Mouse (Mus musculus): ENCODE results near the gene Cxcr5. TPM values are rescaled to one million over a fixed set of nuclear protein-coding genes. Genes with fewer than 3 reads are reported as not detected.

The Cxcr5 gene
- polyA plus RNA-seq, 1 experiment from 2014 or later = not detected

DNA sequence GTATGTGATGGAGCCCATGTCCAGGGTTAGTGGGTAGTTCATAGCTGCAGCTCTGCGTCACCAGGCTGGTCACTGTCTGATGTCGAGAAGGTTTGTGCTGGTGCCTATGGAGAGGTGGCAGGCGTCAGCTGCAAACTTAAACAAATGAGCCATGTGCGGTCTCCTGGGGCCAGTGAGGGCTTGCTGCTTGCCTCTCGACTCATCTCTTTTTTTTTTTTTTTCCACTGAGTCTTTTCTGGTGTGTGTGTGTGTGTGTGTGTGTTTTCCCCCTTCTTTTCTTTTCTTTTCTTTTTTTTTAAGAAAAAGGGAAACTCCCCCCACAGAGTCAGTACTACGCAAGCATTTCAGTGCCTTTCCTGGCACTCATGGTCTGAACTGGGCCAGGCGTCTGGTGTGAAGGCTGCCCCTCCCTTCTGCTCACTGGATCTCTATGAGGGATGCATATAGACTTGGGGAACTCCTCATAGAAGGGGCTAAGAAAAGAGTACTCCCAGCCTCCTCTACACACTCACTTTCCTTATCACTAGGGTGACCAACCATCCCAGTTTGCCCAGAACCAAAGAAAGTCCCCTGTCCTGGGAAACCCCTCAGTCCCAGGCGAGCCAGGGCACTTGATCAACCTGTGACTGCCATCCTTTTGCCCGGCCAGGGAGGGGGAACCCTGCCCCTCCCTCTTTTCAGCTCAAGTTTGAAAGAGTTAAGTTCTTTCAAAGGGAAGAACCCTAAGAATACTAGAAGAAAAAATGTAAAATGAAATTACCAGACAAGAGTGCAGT, 35.2 kb downstream of the Cxcr5 start:
- H3K27ac ChIP-seq (replicated peaks) = no peak overlapping the region
- 57% methylated on average over 9 of the region's 9 CpGs for WGBS
- no peaks in the 10 kb centered on the region for H3K36me3 ChIP-seq
- no peaks in the 10 kb centered on the region for H3K9me3 ChIP-seq
- H3K4me2 ChIP-seq = no peak overlapping the region
- ATAC-seq (ENCODE audit: low read depth) = no peak
- H3K4me1 ChIP-seq (replicated peaks) = no peaks in the 10 kb centered on the region
- no peaks in the 10 kb centered on the region for H3K27me3 ChIP-seq
- H3K9ac ChIP-seq = no peak overlapping the region
- H3K4me3 ChIP-seq = no peak overlapping the region

GRCm38 (mm10) chr9:44525589-44525988, 36.1 kb downstream of the Cxcr5 start:
- no peaks in the 10 kb centered on the region for H3K27me3 ChIP-seq
- no peaks in the 10 kb centered on the region for H3K36me3 ChIP-seq
- H3K4me1 ChIP-seq (replicated peaks) = no peaks in the 10 kb centered on the region
- H3K9me3 ChIP-seq = no peaks in the 10 kb centered on the region
- ATAC-seq (ENCODE audit: low read depth) = no peak
- H3K4me3 ChIP-seq = no peak overlapping the region
- WGBS = 85% methylated on average over 8 of the region's 8 CpGs
- no peak overlapping the region for H3K9ac ChIP-seq
- no peak overlapping the region for H3K4me2 ChIP-seq
- no peak overlapping the region for H3K27ac ChIP-seq (replicated peaks)

GRCm38 (mm10) chr9:44525001-44525400, 36.7 kb downstream of the Cxcr5 start:
- WGBS = 86% methylated on average over 3 of the region's 3 CpGs
- no peak overlapping the region for H3K4me3 ChIP-seq
- H3K36me3 ChIP-seq = no peaks in the 10 kb centered on the region
- H3K4me1 ChIP-seq (replicated peaks) = no peaks in the 10 kb centered on the region
- no peak overlapping the region for H3K4me2 ChIP-seq
- no peaks in the 10 kb centered on the region for H3K27me3 ChIP-seq
- H3K9me3 ChIP-seq = no peaks in the 10 kb centered on the region
- H3K9ac ChIP-seq = no peak overlapping the region
- H3K27ac ChIP-seq (replicated peaks) = no peak overlapping the region
- ATAC-seq (ENCODE audit: low read depth) = no peak

DNA sequence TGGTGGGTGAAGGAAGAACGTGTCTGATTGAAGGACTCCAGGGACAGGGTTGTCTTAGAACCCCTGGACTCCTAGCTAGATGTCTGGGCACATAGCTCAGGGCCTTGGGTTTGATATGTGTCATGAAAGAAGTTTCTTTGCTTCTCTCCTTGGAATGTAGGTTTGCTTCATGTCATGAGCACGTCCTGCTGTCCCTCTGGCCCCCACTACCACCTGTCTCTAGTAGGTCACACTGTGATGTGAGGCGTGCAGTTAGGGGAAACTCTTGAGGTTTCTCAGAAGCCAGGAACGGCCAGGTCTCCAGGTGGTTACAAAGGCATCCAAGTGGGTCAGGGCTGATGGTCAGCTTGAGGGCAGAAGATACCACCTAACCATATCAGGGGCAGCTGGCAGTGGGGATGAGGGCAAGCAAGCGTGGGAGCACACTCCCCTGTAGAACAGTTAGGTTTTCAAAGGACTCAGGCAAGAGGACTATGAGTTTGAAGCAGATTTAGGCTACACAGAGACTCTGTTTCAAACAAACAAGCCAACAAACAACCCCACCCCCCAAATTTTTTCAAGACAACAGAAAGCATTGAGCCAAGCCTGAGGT, 37.3 kb downstream of the Cxcr5 start:
- H3K27ac ChIP-seq (replicated peaks) = no peak overlapping the region
- no peaks in the 10 kb centered on the region for H3K9me3 ChIP-seq
- no peak for ATAC-seq (ENCODE audit: low read depth)
- no peak overlapping the region for H3K9ac ChIP-seq
- no peaks in the 10 kb centered on the region for H3K36me3 ChIP-seq
- H3K4me1 ChIP-seq (replicated peaks) = no peaks in the 10 kb centered on the region
- H3K27me3 ChIP-seq = no peaks in the 10 kb centered on the region
- WGBS = 81% methylated on average over 5 of the region's 5 CpGs
- H3K4me3 ChIP-seq = no peak overlapping the region
- no peak overlapping the region for H3K4me2 ChIP-seq

DNA sequence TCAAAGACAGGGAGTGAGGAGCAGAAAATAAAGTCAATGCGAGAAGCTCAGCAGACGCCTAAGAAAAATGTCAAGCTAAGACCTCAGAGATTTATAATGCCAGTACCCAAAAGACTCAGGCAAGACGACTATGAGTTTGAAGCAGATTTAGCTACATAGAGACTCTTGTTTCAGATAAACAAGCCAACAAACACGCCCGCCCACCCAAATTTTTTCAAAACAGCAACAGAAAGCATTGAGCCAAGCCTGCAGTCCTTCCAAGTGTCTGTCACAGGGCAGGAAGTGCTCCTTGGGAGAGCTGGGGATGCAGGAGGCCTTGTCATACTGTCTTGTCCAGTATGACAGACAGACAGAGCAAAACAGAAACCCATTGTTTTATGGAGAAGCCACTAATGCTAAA, 38.0 kb downstream of the Cxcr5 start:
- no peaks in the 10 kb centered on the region for H3K9me3 ChIP-seq
- H3K4me1 ChIP-seq (replicated peaks) = no peaks in the 10 kb centered on the region
- no peak overlapping the region for H3K27ac ChIP-seq (replicated peaks)
- no peaks in the 10 kb centered on the region for H3K27me3 ChIP-seq
- no peak overlapping the region for H3K4me3 ChIP-seq
- no peak overlapping the region for H3K9ac ChIP-seq
- ATAC-seq (ENCODE audit: low read depth) = no peak
- no peak overlapping the region for H3K4me2 ChIP-seq
- no peaks in the 10 kb centered on the region for H3K36me3 ChIP-seq
- WGBS = 75% methylated on average over 5 of the region's 5 CpGs

- ATAC-seq (ENCODE audit: low read depth) = no peak
- no peak overlapping the region for H3K27ac ChIP-seq (replicated peaks)
- no peaks in the 10 kb centered on the region for H3K36me3 ChIP-seq
- H3K4me2 ChIP-seq = no peak overlapping the region
- H3K4me3 ChIP-seq = no peak overlapping the region
- 84% methylated on average over 10 of the region's 10 CpGs for WGBS
- H3K9me3 ChIP-seq = no peaks in the 10 kb centered on the region
- H3K9ac ChIP-seq = no peak overlapping the region
- peaks cover 4% of the 10 kb centered on the region; the same call in 1 of the 2 replicates for H3K4me1 ChIP-seq (replicated peaks)
- no peaks in the 10 kb centered on the region for H3K27me3 ChIP-seq
These were observed 39.8 kb downstream of the Cxcr5 start for GRCm38 (mm10) chr9:44521927-44522326.

DNA sequence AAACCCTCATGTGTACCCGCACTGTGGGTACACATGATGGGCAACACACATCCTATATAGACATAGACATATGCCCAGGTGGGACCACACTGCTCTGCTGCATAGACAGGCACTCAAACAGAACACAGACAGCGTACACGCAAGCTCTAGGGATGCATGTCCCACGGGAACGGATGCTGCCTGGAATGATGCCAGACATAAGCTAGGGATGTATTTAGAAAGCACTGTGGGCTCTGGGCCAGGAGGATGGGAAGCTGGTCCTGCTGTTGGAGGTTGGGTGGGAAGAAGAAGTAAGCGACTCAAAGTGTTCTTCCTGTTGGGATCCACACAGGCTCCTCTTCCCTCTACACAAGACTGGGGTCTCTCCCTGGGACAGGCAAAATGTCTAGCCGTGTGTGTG, 43.6 kb downstream of the Cxcr5 start:
- ATAC-seq (ENCODE audit: low read depth) = no peak
- Histone ChIP-seq H3K4me1 (replicated peaks) (peaks cover 4% of the 10 kb centered on the region; the same call in 1 of the 2 replicates), H3K9me3 (no peaks in the 10 kb centered on the region), H3K36me3 (no peaks in the 10 kb centered on the region), H3K4me2 (no peak overlapping the region), H3K27me3 (no peaks in the 10 kb centered on the region), H3K4me3 (no peak overlapping the region), H3K27ac (replicated peaks) (no peak overlapping the region), H3K9ac (no peak overlapping the region)
- 76% methylated on average over 7 of the region's 7 CpGs for WGBS

DNA sequence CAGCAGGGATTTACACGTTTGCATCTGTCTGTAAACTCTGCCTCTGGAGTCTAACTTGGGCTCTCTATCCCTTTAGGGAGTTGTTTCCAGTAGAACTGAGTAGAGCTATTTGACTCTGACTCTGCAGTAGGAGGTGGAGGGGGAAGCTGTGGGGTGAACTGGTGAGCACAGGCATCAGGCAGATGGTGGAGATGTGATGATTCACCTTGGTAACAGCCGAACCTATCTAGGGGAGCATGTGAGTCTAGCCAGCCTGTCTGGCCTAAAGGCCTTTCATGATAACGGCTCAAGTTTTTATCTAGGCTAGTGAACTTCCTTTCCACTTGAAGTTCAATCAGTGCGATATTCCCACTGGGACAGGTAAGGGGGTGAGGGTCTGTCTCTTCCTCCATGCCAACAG, 44.3 kb downstream of the Cxcr5 start:
- Histone ChIP-seq H3K9me3 (no peaks in the 10 kb centered on the region), H3K27me3 (no peaks in the 10 kb centered on the region), H3K4me2 (no peak overlapping the region), H3K4me1 (replicated peaks) (peaks cover 7% of the 10 kb centered on the region), H3K36me3 (no peaks in the 10 kb centered on the region), H3K27ac (replicated peaks) (no peak overlapping the region), H3K4me3 (no peak overlapping the region), H3K9ac (no peak overlapping the region)
- no peak for ATAC-seq (ENCODE audit: low read depth)
- 74% methylated on average over 4 of the region's 4 CpGs for WGBS

GRCm38 (mm10) chr9:44515891-44516290, 45.8 kb downstream of the Cxcr5 start:
- ATAC-seq (ENCODE audit: low read depth) = no peak
- Histone ChIP-seq H3K9ac (no peak overlapping the region), H3K36me3 (no peaks in the 10 kb centered on the region), H3K4me2 (no peak overlapping the region), H3K27ac (replicated peaks) (no peak overlapping the region), H3K4me3 (no peak overlapping the region), H3K4me1 (replicated peaks) (peaks cover 21% of the 10 kb centered on the region), H3K27me3 (no peaks in the 10 kb centered on the region), H3K9me3 (no peaks in the 10 kb centered on the region)
- WGBS = 88% methylated on average over 5 of the region's 5 CpGs

GRCm38 (mm10) chr9:44515131-44515751, 46.4 kb downstream of the Cxcr5 start:
- no peak overlapping the region for H3K4me2 ChIP-seq
- no peak overlapping the region for H3K9ac ChIP-seq
- no peak for ATAC-seq (ENCODE audit: low read depth)
- H3K4me1 ChIP-seq (replicated peaks) = peaks cover 27% of the 10 kb centered on the region
- H3K27me3 ChIP-seq = no peaks in the 10 kb centered on the region
- no peak overlapping the region for H3K27ac ChIP-seq (replicated peaks)
- H3K36me3 ChIP-seq = no peaks in the 10 kb centered on the region
- no peaks in the 10 kb centered on the region for H3K9me3 ChIP-seq
- WGBS = 73% methylated on average over 12 of the region's 12 CpGs
- H3K4me3 ChIP-seq = no peak overlapping the region

- peaks cover 38% of the 10 kb centered on the region for H3K4me1 ChIP-seq (replicated peaks)
- H3K4me2 ChIP-seq = no peak overlapping the region
- ATAC-seq (ENCODE audit: low read depth) = no peak
- 90% methylated on average over 5 of the region's 5 CpGs for WGBS
- H3K9me3 ChIP-seq = no peaks in the 10 kb centered on the region
- H3K9ac ChIP-seq = no peak overlapping the region
- no peak overlapping the region for H3K27ac ChIP-seq (replicated peaks)
- H3K4me3 ChIP-seq = no peak overlapping the region
- no peaks in the 10 kb centered on the region for H3K27me3 ChIP-seq
- peaks cover 2% of the 10 kb centered on the region for H3K36me3 ChIP-seq
These were observed 47.5 kb downstream of the Cxcr5 start for GRCm38 (mm10) chr9:44514147-44514546.

GRCm38 (mm10) chr9:44513610-44514009, 48.1 kb downstream of the Cxcr5 start:
- 79% methylated on average over 20 of the region's 20 CpGs for WGBS
- H3K36me3 ChIP-seq = peaks cover 8% of the 10 kb centered on the region
- peaks cover under 1% of the 10 kb centered on the region; the same call in 1 of the 2 replicates for H3K27me3 ChIP-seq
- no peak overlapping the region for H3K27ac ChIP-seq (replicated peaks)
- H3K4me3 ChIP-seq = no peak overlapping the region
- H3K4me2 ChIP-seq = no peak overlapping the region
- H3K9ac ChIP-seq = no peak overlapping the region
- no peak for ATAC-seq (ENCODE audit: low read depth)
- H3K4me1 ChIP-seq (replicated peaks) = peaks cover 42% of the 10 kb centered on the region
- no peaks in the 10 kb centered on the region for H3K9me3 ChIP-seq
